Mouse (Mus musculus): ENCODE data around the gene Rnaset2a. TPM values are rescaled to one million over a fixed set of nuclear protein-coding genes. Genes with fewer than 3 reads are reported as not detected.
"Not testable (repeated sequence)": the region's sequence is repeated elsewhere in the genome, so short reads cannot be mapped to it uniquely, and the experiment has no call there.

Gene Rnaset2a
- polyA plus RNA-seq, 1 experiment: 2.4 TPM

DNA sequence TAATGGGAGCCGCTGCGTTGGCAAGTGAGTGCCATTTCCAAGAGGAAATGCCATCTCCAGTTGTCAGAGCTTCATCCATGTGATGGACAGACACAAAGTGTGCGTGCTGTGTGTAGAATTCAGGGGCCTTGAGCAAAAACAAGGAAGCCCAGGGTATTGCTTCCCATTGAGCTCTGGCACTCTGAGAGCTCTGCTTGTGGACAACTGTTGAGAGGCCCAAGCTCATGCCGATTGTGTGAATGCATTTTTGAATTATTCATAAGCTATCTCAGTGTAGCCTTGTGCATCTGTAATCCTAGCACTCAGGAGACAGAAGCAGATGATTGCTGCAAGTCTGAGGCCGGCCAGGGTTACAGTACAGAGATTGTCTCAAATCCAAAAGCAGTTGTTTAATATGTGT is 29.2 kb upstream of the Rnaset2a start:
- H3K36me3 ChIP-seq (ENCODE audit: control insufficient read depth, insufficient read depth, low read length, poor library complexity, severe bottlenecking): peaks cover 70% of the 10 kb centered on the region
- no peaks in the 10 kb centered on the region for H3K4me1 ChIP-seq (ENCODE audit: control insufficient read depth, insufficient read depth, low read length)
- no peaks in the 10 kb centered on the region for H3K27me3 ChIP-seq (ENCODE audit: control insufficient read depth, insufficient read depth, low read length, poor library complexity, severe bottlenecking)
- H3K27ac ChIP-seq (ENCODE audit: insufficient read depth, low read length): no peak overlapping the region
- no peak overlapping the region for H3K9ac ChIP-seq (ENCODE audit: low read depth, poor library complexity, severe bottlenecking)
- H3K4me3 ChIP-seq (ENCODE audit: low read depth, low read length): no peak overlapping the region
- no peaks in the 10 kb centered on the region for H3K9me3 ChIP-seq (replicated peaks; ENCODE audit: control insufficient read depth, insufficient read depth, low read length, poor library complexity, severe bottlenecking)
- TF ChIP-seq EP300 (IDR thresholded peaks at IDR 0.05; ENCODE audit: insufficient read depth, low read depth, low read length) (no peak), POLR2A (IDR thresholded peaks at IDR 0.05; ENCODE audit: insufficient read depth, low read length) (no peak), CTCF (IDR thresholded peaks at IDR 0.05; ENCODE audit: low read depth, low read length) (no peak)

DNA sequence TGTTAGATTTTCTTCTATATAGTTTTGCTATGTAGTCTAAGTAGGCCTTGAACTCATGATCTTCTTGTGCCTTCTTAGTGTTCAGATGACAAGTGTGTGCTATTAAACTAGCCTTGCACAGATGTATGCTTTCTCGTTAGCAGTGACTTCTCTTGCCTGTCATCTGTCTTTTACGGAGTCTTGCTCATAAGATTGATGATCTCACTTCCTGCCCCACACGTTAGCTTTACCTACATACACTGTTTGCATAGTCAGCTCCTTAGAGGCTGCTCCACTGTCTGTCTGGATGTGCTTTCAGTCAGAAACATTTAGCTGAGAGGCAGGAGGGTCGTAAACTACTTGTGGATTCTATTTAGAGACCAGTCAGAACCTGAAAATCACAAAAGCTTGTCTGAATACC is 23.2 kb upstream of the Rnaset2a start:
- H3K4me3 ChIP-seq (ENCODE audit: low read depth, low read length): no peak overlapping the region
- H3K27ac ChIP-seq (ENCODE audit: insufficient read depth, low read length): no peak overlapping the region
- H3K36me3 ChIP-seq (ENCODE audit: control insufficient read depth, insufficient read depth, low read length, poor library complexity, severe bottlenecking): peaks cover 62% of the 10 kb centered on the region
- H3K9me3 ChIP-seq (replicated peaks; ENCODE audit: control insufficient read depth, insufficient read depth, low read length, poor library complexity, severe bottlenecking): no peaks in the 10 kb centered on the region
- no peaks in the 10 kb centered on the region for H3K27me3 ChIP-seq (ENCODE audit: control insufficient read depth, insufficient read depth, low read length, poor library complexity, severe bottlenecking)
- no peak overlapping the region for H3K9ac ChIP-seq (ENCODE audit: low read depth, poor library complexity, severe bottlenecking)
- TF ChIP-seq POLR2A (IDR thresholded peaks at IDR 0.05; ENCODE audit: insufficient read depth, low read length) (no peak), EP300 (IDR thresholded peaks at IDR 0.05; ENCODE audit: insufficient read depth, low read depth, low read length) (no peak), CTCF (IDR thresholded peaks at IDR 0.05; ENCODE audit: low read depth, low read length) (no peak)
- no peaks in the 10 kb centered on the region for H3K4me1 ChIP-seq (ENCODE audit: control insufficient read depth, insufficient read depth, low read length)

DNA sequence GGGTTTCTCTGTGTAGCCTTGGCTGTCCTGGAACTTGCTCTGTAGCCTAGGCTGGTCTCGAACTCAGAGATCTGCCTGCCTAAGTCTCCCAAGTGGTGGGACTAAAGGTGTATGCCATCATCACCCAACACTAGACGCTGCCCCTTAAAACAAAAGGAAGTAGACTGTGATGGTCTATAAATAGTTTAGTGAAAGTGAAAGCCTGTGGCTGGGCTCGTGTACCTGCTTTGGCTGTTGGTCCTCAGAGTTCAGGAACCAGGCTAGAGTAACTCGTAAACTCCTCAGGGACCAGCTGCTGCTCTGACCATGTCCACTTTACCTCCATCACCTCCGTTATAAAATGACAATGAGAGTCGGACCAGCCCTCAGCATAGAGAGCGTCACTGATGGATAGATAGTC is 22.4 kb upstream of the Rnaset2a start:
- Histone ChIP-seq H3K36me3 (ENCODE audit: control insufficient read depth, insufficient read depth, low read length, poor library complexity, severe bottlenecking) (peaks cover 55% of the 10 kb centered on the region), H3K9ac (ENCODE audit: low read depth, poor library complexity, severe bottlenecking) (no peak overlapping the region), H3K4me1 (ENCODE audit: control insufficient read depth, insufficient read depth, low read length) (no peaks in the 10 kb centered on the region), H3K27me3 (ENCODE audit: control insufficient read depth, insufficient read depth, low read length, poor library complexity, severe bottlenecking) (no peaks in the 10 kb centered on the region), H3K27ac (ENCODE audit: insufficient read depth, low read length) (no peak overlapping the region), H3K9me3 (replicated peaks; ENCODE audit: control insufficient read depth, insufficient read depth, low read length, poor library complexity, severe bottlenecking) (no peaks in the 10 kb centered on the region), H3K4me3 (ENCODE audit: low read depth, low read length) (no peak overlapping the region)
- TF ChIP-seq CTCF (IDR thresholded peaks at IDR 0.05; ENCODE audit: low read depth, low read length) (no peak), POLR2A (IDR thresholded peaks at IDR 0.05; ENCODE audit: insufficient read depth, low read length) (no peak), EP300 (IDR thresholded peaks at IDR 0.05; ENCODE audit: insufficient read depth, low read depth, low read length) (no peak)

DNA sequence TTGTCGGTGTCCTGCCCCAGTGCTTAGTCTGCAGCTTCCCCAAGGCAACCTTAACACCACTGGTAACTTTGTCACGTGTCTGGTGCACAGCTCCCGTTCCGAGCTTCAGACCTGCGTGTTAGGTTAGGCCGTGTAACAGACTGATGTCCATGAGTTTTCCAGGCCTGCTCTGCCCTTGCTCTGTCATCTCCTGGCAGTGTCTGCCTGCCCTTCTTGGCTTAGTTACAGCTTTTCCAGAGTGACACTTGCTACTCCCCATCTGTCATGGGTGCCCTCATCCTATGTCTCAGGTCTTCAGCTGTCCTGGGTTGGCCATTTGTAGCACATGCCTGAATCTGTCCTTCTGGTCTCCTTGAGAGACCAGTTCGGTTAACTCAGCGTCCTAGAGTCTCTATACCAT is 19.5 kb upstream of the Rnaset2a start:
- H3K36me3 ChIP-seq (ENCODE audit: control insufficient read depth, insufficient read depth, low read length, poor library complexity, severe bottlenecking): peaks cover 34% of the 10 kb centered on the region
- H3K27me3 ChIP-seq (ENCODE audit: control insufficient read depth, insufficient read depth, low read length, poor library complexity, severe bottlenecking); H3K9ac ChIP-seq (ENCODE audit: low read depth, poor library complexity, severe bottlenecking); H3K4me3 ChIP-seq (ENCODE audit: low read depth, low read length); H3K27ac ChIP-seq (ENCODE audit: insufficient read depth, low read length); H3K4me1 ChIP-seq (ENCODE audit: control insufficient read depth, insufficient read depth, low read length); H3K9me3 ChIP-seq (replicated peaks; ENCODE audit: control insufficient read depth, insufficient read depth, low read length, poor library complexity, severe bottlenecking): not testable (repeated sequence)

DNA sequence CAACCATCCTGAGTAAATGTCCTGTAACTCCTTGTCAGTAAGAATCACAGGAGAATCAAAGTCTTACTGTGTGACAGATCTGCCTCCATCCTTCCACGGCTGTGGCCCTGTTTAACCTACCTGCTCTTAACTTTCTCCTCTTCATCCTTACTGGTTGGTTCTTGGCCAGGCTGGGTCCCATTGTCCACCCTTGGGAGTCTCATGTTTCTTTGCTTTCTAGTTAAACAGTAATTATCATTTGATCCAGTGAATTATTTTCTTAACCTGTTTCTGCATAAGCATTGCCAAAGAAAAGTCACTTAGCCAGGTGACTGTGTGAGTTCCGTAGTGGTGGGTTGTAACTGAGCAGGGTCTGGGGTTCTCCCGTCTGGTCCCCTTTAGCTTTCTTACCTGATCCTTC is 18.6 kb upstream of the Rnaset2a start:
- Histone ChIP-seq H3K36me3 (ENCODE audit: control insufficient read depth, insufficient read depth, low read length, poor library complexity, severe bottlenecking) (peaks cover 26% of the 10 kb centered on the region), H3K9ac (ENCODE audit: low read depth, poor library complexity, severe bottlenecking) (peak overlapping the region; percentile 93), H3K4me3 (ENCODE audit: low read depth, low read length) (peak overlapping the region; percentile 50; the same call in 1 of the 2 replicates)
- H3K9me3 ChIP-seq (replicated peaks; ENCODE audit: control insufficient read depth, insufficient read depth, low read length, poor library complexity, severe bottlenecking); H3K27me3 ChIP-seq (ENCODE audit: control insufficient read depth, insufficient read depth, low read length, poor library complexity, severe bottlenecking); H3K4me1 ChIP-seq (ENCODE audit: control insufficient read depth, insufficient read depth, low read length); H3K27ac ChIP-seq (ENCODE audit: insufficient read depth, low read length): not testable (repeated sequence)

DNA sequence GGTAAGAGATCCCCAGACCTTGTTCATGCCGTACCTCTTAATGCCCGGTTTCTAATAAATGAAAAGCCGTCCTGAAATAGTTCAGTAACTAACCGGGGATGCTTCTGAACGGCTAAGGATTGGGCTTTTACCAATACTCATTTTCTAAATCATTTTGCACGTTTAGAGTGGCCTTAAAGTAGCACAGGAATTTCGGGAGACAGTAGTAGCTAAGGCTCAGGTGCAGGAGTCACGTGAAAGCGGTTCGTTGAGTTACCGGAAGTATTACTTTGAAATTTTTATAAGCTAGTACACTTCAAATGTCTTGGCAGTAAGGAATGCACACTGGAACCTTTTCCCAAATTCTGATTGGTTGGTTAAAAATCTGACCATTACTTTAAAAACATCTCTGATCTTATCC is 18.1 kb upstream of the Rnaset2a start:
- Histone ChIP-seq H3K9ac (ENCODE audit: low read depth, poor library complexity, severe bottlenecking) (peak overlapping the region; percentile 93), H3K36me3 (ENCODE audit: control insufficient read depth, insufficient read depth, low read length, poor library complexity, severe bottlenecking) (peaks cover 23% of the 10 kb centered on the region), H3K4me3 (ENCODE audit: low read depth, low read length) (peak overlapping the region; percentile 69)
- H3K27ac ChIP-seq (ENCODE audit: insufficient read depth, low read length); H3K9me3 ChIP-seq (replicated peaks; ENCODE audit: control insufficient read depth, insufficient read depth, low read length, poor library complexity, severe bottlenecking); H3K27me3 ChIP-seq (ENCODE audit: control insufficient read depth, insufficient read depth, low read length, poor library complexity, severe bottlenecking); H3K4me1 ChIP-seq (ENCODE audit: control insufficient read depth, insufficient read depth, low read length): not testable (repeated sequence)

DNA sequence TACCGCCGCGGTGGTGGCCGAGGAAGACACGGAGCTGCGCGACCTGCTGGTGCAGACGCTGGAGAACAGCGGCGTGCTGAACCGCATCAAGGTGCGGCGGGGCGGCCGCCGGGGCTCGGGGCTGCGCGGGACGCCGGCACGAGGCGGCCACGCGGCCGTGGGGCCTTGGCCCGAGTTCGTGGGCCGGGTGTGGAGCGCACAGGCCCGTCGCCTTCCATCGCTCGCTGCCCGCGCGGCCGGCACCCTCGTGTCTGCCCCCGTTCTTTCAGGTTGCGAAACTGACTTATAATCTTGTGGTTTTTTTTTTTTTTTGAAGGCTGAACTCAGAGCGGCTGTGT is 17.7 kb upstream of the Rnaset2a start:
- H3K4me3 ChIP-seq (ENCODE audit: low read depth, low read length): peak overlapping the region; percentile 69
- peak overlapping the region; percentile 93 for H3K9ac ChIP-seq (ENCODE audit: low read depth, poor library complexity, severe bottlenecking)
- H3K9me3 ChIP-seq (replicated peaks; ENCODE audit: control insufficient read depth, insufficient read depth, low read length, poor library complexity, severe bottlenecking); H3K27me3 ChIP-seq (ENCODE audit: control insufficient read depth, insufficient read depth, low read length, poor library complexity, severe bottlenecking); H3K27ac ChIP-seq (ENCODE audit: insufficient read depth, low read length); H3K4me1 ChIP-seq (ENCODE audit: control insufficient read depth, insufficient read depth, low read length): not testable (repeated sequence)
- H3K36me3 ChIP-seq (ENCODE audit: control insufficient read depth, insufficient read depth, low read length, poor library complexity, severe bottlenecking): peaks cover 19% of the 10 kb centered on the region

- peak within 1 kb of the TSS; percentile 93 for H3K9ac ChIP-seq (ENCODE audit: low read depth, poor library complexity, severe bottlenecking)
- H3K27ac ChIP-seq (ENCODE audit: insufficient read depth, low read length): not testable (repeated sequence)
These were observed 17.1 kb upstream of the Rnaset2a start, which contains the start of gene Fgfr1op for GRCm38 (mm10) chr17:8164701-8165607. TSS of gene Fgfr1op (plus strand) at chr17:8165501.

DNA sequence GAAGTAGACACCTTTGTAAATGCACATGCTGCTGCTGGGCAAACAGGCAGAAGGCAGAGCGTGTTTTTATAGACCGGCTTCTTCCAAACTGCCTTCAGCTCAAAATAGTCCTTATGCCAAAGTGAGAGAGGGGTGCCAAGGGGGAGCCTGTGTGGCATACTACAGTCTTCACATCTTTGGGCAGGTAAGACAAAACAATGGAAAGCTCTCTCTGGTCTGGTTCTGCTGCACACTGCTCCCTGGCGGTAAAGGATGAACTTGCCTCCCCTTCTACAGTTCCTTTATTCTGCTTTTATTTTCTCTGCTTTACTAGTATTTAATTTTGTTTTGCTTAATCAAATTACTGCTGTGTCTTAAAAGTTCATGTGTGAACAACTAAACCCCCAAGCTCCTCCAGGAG is 13.1 kb upstream of the Rnaset2a start:
- H3K27me3 ChIP-seq (ENCODE audit: control insufficient read depth, insufficient read depth, low read length, poor library complexity, severe bottlenecking); H3K4me1 ChIP-seq (ENCODE audit: control insufficient read depth, insufficient read depth, low read length); H3K9ac ChIP-seq (ENCODE audit: low read depth, poor library complexity, severe bottlenecking); H3K9me3 ChIP-seq (replicated peaks; ENCODE audit: control insufficient read depth, insufficient read depth, low read length, poor library complexity, severe bottlenecking); H3K36me3 ChIP-seq (ENCODE audit: control insufficient read depth, insufficient read depth, low read length, poor library complexity, severe bottlenecking); H3K4me3 ChIP-seq (ENCODE audit: low read depth, low read length); H3K27ac ChIP-seq (ENCODE audit: insufficient read depth, low read length): not testable (repeated sequence)

More at GRCm38 (mm10) chr17:8164701-8165607, 17.1 kb upstream of the Rnaset2a start, which contains the start of gene Fgfr1op:
- Histone ChIP-seq H3K36me3 (ENCODE audit: control insufficient read depth, insufficient read depth, low read length, poor library complexity, severe bottlenecking) (peaks cover 13% of the 10 kb centered on the region), H3K4me3 (ENCODE audit: low read depth, low read length) (peak within 1 kb of the TSS; percentile 83)
- not testable (repeated sequence) for H3K4me1 ChIP-seq (ENCODE audit: control insufficient read depth, insufficient read depth, low read length); H3K27me3 ChIP-seq (ENCODE audit: control insufficient read depth, insufficient read depth, low read length, poor library complexity, severe bottlenecking); H3K9me3 ChIP-seq (replicated peaks; ENCODE audit: control insufficient read depth, insufficient read depth, low read length, poor library complexity, severe bottlenecking)

Data from ES-Bruce4 (cell line).